Mouse (Mus musculus): ENCODE data around the gene Ccpg1os. TPM values are rescaled to one million over a fixed set of nuclear protein-coding genes. Genes with fewer than 3 reads are reported as not detected.

Ccpg1os gene
- polyA plus RNA-seq, 1 experiment, result 29.4 TPM

GRCm38 (mm10) chr9:72987703-72988102 is 2.5 kb upstream of the Ccpg1os start:
- DNase-seq (ENCODE audit: low spot score), result no peak

GRCm38 (mm10) chr9:72983066-72983465 is 2.1 kb downstream of the Ccpg1os start:
- no peak for DNase-seq (ENCODE audit: low spot score)

- no peak for DNase-seq (ENCODE audit: low spot score)
Observed at GRCm38 (mm10) chr9:72975242-72975641, 9.9 kb downstream of the Ccpg1os start.

- no peak for DNase-seq (ENCODE audit: low spot score)
Observed at GRCm38 (mm10) chr9:72974734-72975133, 10.4 kb downstream of the Ccpg1os start.

- no peak for DNase-seq (ENCODE audit: low spot score)
Observed at GRCm38 (mm10) chr9:72972984-72973383, 12.2 kb downstream of the Ccpg1os start.

GRCm38 (mm10) chr9:72972435-72972834 is 12.7 kb downstream of the Ccpg1os start:
- no peak for DNase-seq (ENCODE audit: low spot score)

GRCm38 (mm10) chr9:72969874-72970273 is 15.3 kb downstream of the Ccpg1os start:
- no peak for DNase-seq (ENCODE audit: low spot score)

GRCm38 (mm10) chr9:72968349-72969061 is 16.7 kb downstream of the Ccpg1os start:
- DNase-seq (ENCODE audit: low spot score), result peak; percentile 21

GRCm38 (mm10) chr9:72961959-72962358 is 23.2 kb downstream of the Ccpg1os start:
- DNase-seq (ENCODE audit: low spot score), result no peak

- no peak for DNase-seq (ENCODE audit: low spot score)
Observed at GRCm38 (mm10) chr9:72961346-72961745, 23.8 kb downstream of the Ccpg1os start.

- peak; percentile 47 for DNase-seq (ENCODE audit: low spot score)
Observed at GRCm38 (mm10) chr9:72958521-72959450, 26.4 kb downstream of the Ccpg1os start, which contains the start of the genes Dyx1c1 and Gm44503. TSS of gene Dyx1c1 (plus strand) at chr9:72958785. TSS of gene Gm44503 (plus strand) at chr9:72958852.

GRCm38 (mm10) chr9:72955546-72955945 is 29.6 kb downstream of the Ccpg1os start:
- DNase-seq (ENCODE audit: low spot score), result no peak

- no peak for DNase-seq (ENCODE audit: low spot score)
Observed at GRCm38 (mm10) chr9:72954746-72955145, 30.4 kb downstream of the Ccpg1os start.

GRCm38 (mm10) chr9:72949572-72949971 is 35.6 kb downstream of the Ccpg1os start:
- no peak for DNase-seq (ENCODE audit: low spot score)

GRCm38 (mm10) chr9:72947010-72947409 is 38.2 kb downstream of the Ccpg1os start:
- no peak for DNase-seq (ENCODE audit: low spot score)

- no peak for DNase-seq (ENCODE audit: low spot score)
Observed at GRCm38 (mm10) chr9:72944286-72944685, 40.9 kb downstream of the Ccpg1os start.

GRCm38 (mm10) chr9:72943424-72943823 is 41.8 kb downstream of the Ccpg1os start:
- DNase-seq (ENCODE audit: low spot score), result no peak

- DNase-seq (ENCODE audit: low spot score), result no peak
Observed at GRCm38 (mm10) chr9:72936301-72936700, 48.9 kb downstream of the Ccpg1os start.

GRCm38 (mm10) chr9:72935309-72935708 is 49.9 kb downstream of the Ccpg1os start:
- no peak for DNase-seq (ENCODE audit: low spot score)

- no peak for DNase-seq (ENCODE audit: low spot score)
Observed at GRCm38 (mm10) chr9:72931166-72931790, 53.9 kb downstream of the Ccpg1os start.

All from urinary bladder, adult 2 months (tissue).